Mouse (Mus musculus): ENCODE results near the gene Hcar1.

- TF ChIP-seq CTCF (IDR thresholded peaks at IDR 0.05; ENCODE audit: extremely low read depth, insufficient read depth, low read length) (no peak), POLR2A (IDR thresholded peaks at IDR 0.05; ENCODE audit: extremely low read depth, insufficient read depth, low read length) (no peak)
Observed at GRCm38 (mm10) chr5:123890312-123890711, 10.5 kb upstream of the Hcar1 start.

Data from cortical plate, adult 2 months (tissue).